Mouse (Mus musculus) gastrocnemius, postnatal 25 days (tissue): Measurements from ENCODE around the gene Fate1. TPM values are rescaled to one million over a fixed set of nuclear protein-coding genes. Genes with fewer than 3 reads are reported as not detected.
A peak's percentile ranks its signal among the peaks of the same experiment; 100 is the strongest.
"Not testable (repeated sequence)": the region's sequence is repeated elsewhere in the genome, so short reads cannot be mapped to it uniquely, and the experiment has no call there.

Experiments
- DNase-seq: peaks from one replicate; pipeline ENCODE4 v3.0.0; 2022
- long read RNA-seq, 2 experiments: library from polyadenylated mRNA; stranded (forward); transcript quantifications; one replicate each; pipeline ENCODE4 v2.0.0; 2021
- total RNA-seq, 2 experiments: library from RNA; stranded (reverse); gene quantifications; 1 replicate in 1 of 2; 2 replicates in 1 of 2; pipeline ENCODE4 v1.2.3; 2021

Gene Fate1
- not detected for total RNA-seq
- long read RNA-seq, experiment 1 = 0 reads
- long read RNA-seq, experiment 2 = 0 reads

- DNase-seq = no peak
Observed at GRCm38 (mm10) chrX:71972686-71973085, at the start of gene Fate1. Fate1 (plus strand) TSS chrX:71972986.

DNA sequence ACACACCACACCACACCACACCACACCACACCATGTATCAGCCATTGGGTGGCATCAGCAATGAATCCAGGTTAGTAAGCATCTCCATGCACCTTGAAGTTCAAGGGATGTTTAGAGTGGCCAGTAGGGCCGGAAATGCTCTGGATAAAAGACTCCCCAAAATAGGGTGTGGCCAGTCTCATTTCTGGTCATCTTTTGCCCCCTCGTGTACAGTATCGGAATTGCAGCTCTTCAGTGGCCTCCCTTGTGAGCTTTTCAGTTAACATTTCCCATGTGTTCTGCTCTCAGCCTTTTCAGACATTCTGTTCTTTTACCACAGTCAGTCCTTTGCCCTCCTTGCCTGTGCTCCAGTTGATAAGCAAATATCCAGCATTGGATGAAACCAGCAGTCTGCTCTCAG, 26.2 kb upstream of the Fate1 start:
- DNase-seq = no peak

- DNase-seq = no peak
Observed at GRCm38 (mm10) chrX:71958366-71958765, 14.4 kb upstream of the Fate1 start.

- DNase-seq = peak; percentile 70
Observed at GRCm38 (mm10) chrX:71962073-71963051, 10.4 kb upstream of the Fate1 start, which contains the start of gene Prrg3. Prrg3 (plus strand) TSS chrX:71962624.

- DNase-seq = no peak
Observed at GRCm38 (mm10) chrX:71963275-71963912, 9.4 kb upstream of the Fate1 start.

DNA sequence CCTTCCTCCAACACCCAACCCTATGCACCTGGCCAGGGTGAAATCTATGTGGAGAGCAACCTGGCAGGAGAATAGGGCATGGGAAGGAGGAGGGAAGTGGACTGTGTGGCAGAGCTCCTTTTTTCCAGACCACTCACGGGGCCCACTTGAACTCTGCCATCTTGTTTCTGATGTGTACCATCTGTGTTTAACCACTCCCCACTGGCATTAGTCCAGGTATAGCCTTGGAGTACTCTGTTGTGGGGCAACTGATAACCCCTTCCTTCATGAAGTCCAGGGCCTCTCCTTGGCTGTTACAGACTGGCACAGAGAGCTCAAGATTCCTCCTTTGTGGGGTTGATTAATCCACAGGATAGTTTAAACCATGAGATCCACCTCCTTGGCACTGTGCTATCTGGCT, 4.6 kb upstream of the Fate1 start:
- DNase-seq = no peak

GRCm38 (mm10) chrX:71968816-71969215, 4.0 kb upstream of the Fate1 start:
- DNase-seq = no peak

GRCm38 (mm10) chrX:71971325-71971724, 1.5 kb upstream of the Fate1 start:
- DNase-seq = no peak

DNA sequence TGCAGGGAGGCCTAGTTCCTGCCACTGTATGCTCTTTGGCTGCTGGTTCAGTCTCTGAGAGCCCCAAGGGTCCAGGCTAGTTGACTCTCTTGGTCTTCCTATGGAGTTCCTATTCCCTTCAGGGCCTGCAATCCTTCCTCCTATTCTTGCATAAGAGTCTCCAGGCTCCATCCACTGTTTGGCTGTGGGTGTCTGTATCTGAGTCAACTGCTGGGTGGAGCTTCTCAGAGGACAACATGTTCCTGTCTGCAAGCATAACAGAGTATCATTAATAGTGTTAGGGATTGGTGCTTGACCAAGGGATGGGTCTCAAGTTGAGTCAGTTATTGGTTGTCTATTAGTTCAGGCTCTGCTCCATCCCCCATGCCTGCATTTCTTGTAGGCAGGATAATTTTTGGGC, 4.9 kb downstream of the Fate1 start:
- DNase-seq = not testable (repeated sequence)

GRCm38 (mm10) chrX:71980443-71980842, 7.7 kb downstream of the Fate1 start:
- DNase-seq = no peak

DNA sequence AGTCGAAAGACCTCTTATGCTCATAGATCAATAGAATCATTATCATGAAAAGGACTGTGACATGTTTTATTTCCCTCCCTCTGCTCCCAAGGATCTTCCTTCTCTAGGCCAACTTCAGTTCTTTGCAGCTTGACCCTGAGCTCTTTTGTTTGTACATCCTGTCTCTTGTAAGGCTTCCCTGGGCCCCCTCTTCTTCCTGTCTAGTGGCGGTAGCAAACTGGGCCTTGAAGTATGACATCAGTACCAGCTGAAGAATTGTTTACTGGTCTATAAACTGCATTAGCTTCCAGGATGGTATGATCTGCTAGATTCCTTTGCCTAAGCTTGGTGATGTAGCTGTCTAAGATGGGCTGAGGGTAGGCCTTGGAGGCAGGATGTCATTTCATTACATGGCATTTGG, 8.5 kb downstream of the Fate1 start:
- DNase-seq = no peak

- no peak for DNase-seq
Observed at GRCm38 (mm10) chrX:71983205-71983604, 10.4 kb downstream of the Fate1 start.

DNA sequence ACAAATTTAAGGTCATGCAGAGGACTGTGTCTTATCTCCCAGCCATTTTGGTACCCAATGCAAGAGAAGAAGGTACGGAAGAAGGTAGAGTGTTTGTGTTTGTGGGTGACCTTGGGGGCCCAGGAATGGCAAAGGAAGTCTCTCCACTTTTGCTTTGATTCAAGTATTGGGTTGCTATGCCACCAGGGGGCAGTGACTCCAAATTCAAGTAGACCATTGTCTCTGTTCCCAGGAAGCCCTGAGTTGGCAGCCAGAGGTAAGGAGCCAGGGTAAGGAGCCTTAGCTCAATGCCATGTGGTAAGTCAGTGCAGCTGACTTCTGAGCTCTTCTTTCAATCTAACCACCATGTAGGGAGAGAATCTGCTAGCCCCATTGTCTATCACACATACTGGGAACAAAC, 11.0 kb downstream of the Fate1 start:
- no peak for DNase-seq

DNA sequence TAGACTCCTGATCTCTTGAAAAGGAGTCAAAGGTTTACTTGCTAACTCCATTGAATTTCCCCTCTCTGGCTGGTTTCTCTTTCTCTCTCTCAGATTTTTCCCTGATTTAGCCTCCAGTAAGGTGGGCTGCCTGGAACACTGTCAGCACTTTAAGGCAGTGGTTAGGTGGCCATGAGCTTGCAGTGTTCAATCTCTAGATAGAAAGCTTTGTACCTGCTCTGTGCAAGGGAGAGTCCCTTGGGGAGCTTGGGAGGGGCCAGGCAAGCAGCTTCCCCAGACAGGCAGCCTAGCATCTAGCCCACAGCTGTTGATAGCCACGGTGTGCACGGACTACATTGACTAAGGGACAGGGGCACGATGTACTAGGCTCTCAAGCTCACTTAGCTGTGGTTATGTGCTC, 18.8 kb downstream of the Fate1 start, which contains the start of gene Cnga2:
Gene Cnga2 (plus strand): TSS at position 301 of the 400 bp plus-strand sequence.
- DNase-seq = no peak

- no peak for DNase-seq
Observed at GRCm38 (mm10) chrX:71995972-71996371, 23.2 kb downstream of the Fate1 start.

GRCm38 (mm10) chrX:72009930-72010329, 37.1 kb downstream of the Fate1 start:
- no peak for DNase-seq

DNA sequence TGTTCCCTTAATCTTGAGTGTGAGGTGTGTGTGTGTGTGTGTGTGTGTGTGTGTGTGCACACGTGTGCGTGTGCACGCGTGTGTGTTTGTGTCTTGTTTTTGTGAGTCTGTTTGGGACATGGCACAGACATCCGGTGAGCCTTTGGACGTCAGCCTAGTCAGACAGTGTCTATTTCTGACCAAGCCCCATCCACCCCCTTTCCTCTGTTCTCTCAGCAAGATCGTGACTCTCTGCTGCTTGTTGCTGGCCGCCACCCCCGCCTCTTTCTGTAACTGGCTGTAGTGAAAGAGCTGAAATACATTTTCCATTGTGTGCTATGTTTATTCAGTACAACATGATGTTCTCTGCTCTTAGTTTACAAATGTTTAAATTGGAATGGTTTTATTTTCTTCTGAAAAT, 39.5 kb downstream of the Fate1 start:
- no peak for DNase-seq

- DNase-seq = no peak
Observed at GRCm38 (mm10) chrX:72012804-72013203, 40.0 kb downstream of the Fate1 start.

- DNase-seq = no peak
Observed at GRCm38 (mm10) chrX:72022241-72022640, 49.5 kb downstream of the Fate1 start.

DNA sequence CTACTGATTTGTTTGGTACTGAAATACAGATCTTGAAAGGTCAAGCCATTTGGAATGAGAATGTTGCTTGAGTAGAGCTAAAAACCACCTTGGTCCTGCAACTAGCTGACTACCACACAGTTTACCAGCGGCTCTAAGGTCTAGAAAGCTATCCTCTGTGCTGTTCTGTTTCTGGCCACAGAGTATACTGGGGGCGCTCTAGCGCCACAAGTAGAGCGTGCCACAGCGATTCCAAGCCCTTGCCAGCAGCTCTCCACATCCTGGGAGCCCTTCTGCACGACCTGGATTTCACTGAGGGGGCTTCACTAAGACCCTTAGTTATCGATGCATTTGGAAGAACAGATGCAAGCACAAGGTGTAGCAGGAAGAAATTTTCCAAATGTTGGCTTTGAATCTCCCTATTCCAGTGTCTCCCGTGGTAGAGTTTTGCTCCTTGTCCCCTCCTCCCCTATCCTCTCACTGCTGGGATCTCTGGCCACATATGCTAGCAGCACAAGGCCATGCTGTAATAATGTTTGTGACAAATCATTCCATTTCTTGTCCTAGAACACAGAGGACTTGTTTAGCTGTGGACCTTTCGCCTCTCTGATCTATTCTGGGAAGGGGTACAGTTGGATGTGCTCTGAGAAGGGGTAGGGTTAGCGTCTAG, 50.1 kb downstream of the Fate1 start:
- DNase-seq = no peak

- no peak for DNase-seq
Observed at GRCm38 (mm10) chrX:72023542-72023941, 50.8 kb downstream of the Fate1 start.
